Mouse (Mus musculus) brain, embryonic 14.5 days (tissue): ENCODE results near the gene Pcsk4. TPM values are rescaled to one million over a fixed set of nuclear protein-coding genes. Genes with fewer than 3 reads are reported as not detected.
A peak's percentile ranks its signal among the peaks of the same experiment; 100 is the strongest.
"Not testable (repeated sequence)": the region's sequence is repeated elsewhere in the genome, so short reads cannot be mapped to it uniquely, and the experiment has no call there.

Experiments
- DNase-seq: peaks from one replicate; pipeline ENCODE4 v3.0.0-alpha.2; 2011; ENCODE audit warnings: low read depth
- CTCF ChIP-seq: fragments of 200-500 bp; IDR thresholded peaks from 2 replicates; pipeline ENCODE4 v1.5.1; 2012; ENCODE audit warnings: inconsistent platforms, mild to moderate bottlenecking, moderate library complexity, borderline replicate concordance; ENCODE audit not compliant: insufficient read depth, insufficient read length; ENCODE audit errors: extremely low read depth
- POLR2A ChIP-seq: fragments of 200-500 bp; IDR thresholded peaks from 2 replicates; pipeline ENCODE4 v1.6.1; 2012; ENCODE audit warnings: mild to moderate bottlenecking, inconsistent platforms, borderline replicate concordance; ENCODE audit not compliant: poor library complexity, insufficient read depth, insufficient read length, severe bottlenecking; ENCODE audit errors: extremely low read depth
- polyA plus RNA-seq: library from polyadenylated mRNA; depleted of rRNA; stranded (reverse); fragments of >200 nt; gene quantifications from 2 replicates; pipeline ENCODE4 v1.2.3, GENCODE M21; 2012

Pcsk4 gene
- polyA plus RNA-seq, 1 experiment: 4.5 TPM

GRCm38 (mm10) chr10:80357336-80357735 is 28.0 kb upstream of the Pcsk4 start:
- DNase-seq: no peak
- TF ChIP-seq CTCF (no peak), POLR2A (no peak)

- no peak for DNase-seq
Observed at GRCm38 (mm10) chr10:80356737-80357136, 27.4 kb upstream of the Pcsk4 start.

GRCm38 (mm10) chr10:80356001-80356682 is 26.8 kb upstream of the Pcsk4 start, which contains the start of gene Plk5:
TSS of gene Plk5 (plus strand) at chr10:80356459.
- DNase-seq: no peak
- TF ChIP-seq CTCF (no peak), POLR2A (no peak)

More at GRCm38 (mm10) chr10:80356737-80357136, 27.4 kb upstream of the Pcsk4 start:
- no peak for TF ChIP-seq POLR2A

GRCm38 (mm10) chr10:80355431-80355830 is 26.1 kb upstream of the Pcsk4 start:
- TF ChIP-seq CTCF (no peak), POLR2A (no peak)
- no peak for DNase-seq

GRCm38 (mm10) chr10:80352727-80353126 is 23.4 kb upstream of the Pcsk4 start:
- no peak for TF ChIP-seq CTCF

GRCm38 (mm10) chr10:80351896-80352295 is 22.6 kb upstream of the Pcsk4 start:
- no peak for DNase-seq
- no peak for TF ChIP-seq CTCF
- no peak for TF ChIP-seq POLR2A

More at GRCm38 (mm10) chr10:80352727-80353126, 23.4 kb upstream of the Pcsk4 start:
- no peak for DNase-seq

- peak; percentile 97 for TF ChIP-seq CTCF
- TF ChIP-seq POLR2A: no peak
- peak; percentile 76 for DNase-seq
Observed at GRCm38 (mm10) chr10:80350292-80350691, 21.0 kb upstream of the Pcsk4 start.

GRCm38 (mm10) chr10:80348981-80349380 is 19.7 kb upstream of the Pcsk4 start:
- DNase-seq: no peak
- no peak for TF ChIP-seq POLR2A
- no peak for TF ChIP-seq CTCF

- peak; percentile 60; the same call in 1 of the 2 replicates for TF ChIP-seq CTCF
- no peak for TF ChIP-seq POLR2A
- DNase-seq: peak; percentile 33
Observed at GRCm38 (mm10) chr10:80348244-80348781, 19.0 kb upstream of the Pcsk4 start, which contains the start of gene Adamtsl5. TSS of gene Adamtsl5 (minus strand) at chr10:80348412.

GRCm38 (mm10) chr10:80347514-80347967 is 18.2 kb upstream of the Pcsk4 start:
- no peak for TF ChIP-seq CTCF
- no peak for TF ChIP-seq POLR2A
- DNase-seq: no peak

- not testable (repeated sequence) for DNase-seq
Observed at GRCm38 (mm10) chr10:80345929-80346328, 16.6 kb upstream of the Pcsk4 start.

- no peak for DNase-seq
- TF ChIP-seq CTCF: no peak
- no peak for TF ChIP-seq POLR2A
Observed at GRCm38 (mm10) chr10:80345122-80345521, 15.8 kb upstream of the Pcsk4 start.

GRCm38 (mm10) chr10:80344131-80344661 is 14.9 kb upstream of the Pcsk4 start:
- no peak for TF ChIP-seq CTCF
- TF ChIP-seq POLR2A: no peak
- DNase-seq: no peak
